Mouse (Mus musculus) c-Kit-negative CD71-positive TER-119-positive erythroid progenitor cells, embryonic 14.5 days (primary cell): ENCODE data around the gene Pigu.

Experiments
- DNase-seq: peaks from one replicate; pipeline ENCODE4 v3.0.0-alpha.2; 2013; ENCODE audit warnings: low read depth, low spot score

The Pigu gene

DNA sequence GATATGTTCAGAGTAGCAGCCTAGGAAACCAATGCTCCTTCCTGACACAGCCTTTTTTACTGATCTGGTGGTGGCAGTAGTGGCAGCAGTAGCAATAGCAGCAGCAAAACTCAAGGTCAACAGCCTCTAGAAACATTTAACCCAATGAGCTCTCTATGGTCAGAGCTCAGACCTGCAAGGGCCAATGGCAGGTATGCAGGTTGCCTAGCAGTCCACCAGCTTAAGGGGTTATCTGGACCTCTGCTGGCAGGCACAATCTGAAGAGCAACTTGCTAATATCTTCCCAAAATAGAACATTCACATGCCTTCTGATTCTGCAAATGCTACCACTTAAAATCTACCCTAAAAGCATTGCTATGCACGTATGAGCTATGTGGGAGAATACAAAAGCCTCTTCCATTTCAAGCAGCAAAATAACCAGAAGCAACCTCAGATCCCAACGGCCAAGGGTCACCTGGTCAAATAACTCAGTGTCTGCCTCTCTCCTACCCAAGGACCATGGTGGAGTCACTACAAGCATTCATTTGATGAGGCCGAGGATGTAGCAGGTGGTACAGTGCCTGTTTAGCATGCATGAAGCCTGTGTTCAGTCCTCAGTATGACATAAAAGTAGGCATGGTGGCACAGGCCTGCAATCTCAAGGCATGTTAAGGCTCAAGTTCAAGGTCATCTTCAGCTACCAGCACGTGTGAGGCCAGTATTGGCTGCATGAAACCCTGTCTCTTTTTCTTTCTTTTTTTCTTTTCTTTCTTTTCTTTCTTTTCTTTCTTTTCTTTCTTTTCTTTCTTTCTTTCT lies 69.6 kb downstream of the Pigu start:
- DNase-seq: no peak

DNA sequence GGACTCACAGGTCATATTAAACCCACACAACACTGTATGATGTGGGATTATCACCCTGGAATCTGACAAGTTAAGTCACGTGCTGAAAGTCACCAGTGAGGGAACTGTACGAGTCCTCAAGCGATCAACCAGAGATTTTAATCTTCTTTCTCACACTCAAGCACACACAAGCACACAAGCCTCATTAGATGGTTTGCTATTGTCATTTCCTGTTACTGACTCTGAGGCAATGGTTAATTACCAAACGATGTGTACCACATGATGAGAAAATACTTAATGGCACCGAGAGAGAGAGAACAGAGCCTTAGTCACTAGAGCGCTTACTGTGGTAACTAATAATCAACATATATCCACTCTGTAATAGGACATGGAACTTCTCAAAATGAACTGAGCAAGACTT lies 71.5 kb downstream of the Pigu start:
- DNase-seq: no peak

DNA sequence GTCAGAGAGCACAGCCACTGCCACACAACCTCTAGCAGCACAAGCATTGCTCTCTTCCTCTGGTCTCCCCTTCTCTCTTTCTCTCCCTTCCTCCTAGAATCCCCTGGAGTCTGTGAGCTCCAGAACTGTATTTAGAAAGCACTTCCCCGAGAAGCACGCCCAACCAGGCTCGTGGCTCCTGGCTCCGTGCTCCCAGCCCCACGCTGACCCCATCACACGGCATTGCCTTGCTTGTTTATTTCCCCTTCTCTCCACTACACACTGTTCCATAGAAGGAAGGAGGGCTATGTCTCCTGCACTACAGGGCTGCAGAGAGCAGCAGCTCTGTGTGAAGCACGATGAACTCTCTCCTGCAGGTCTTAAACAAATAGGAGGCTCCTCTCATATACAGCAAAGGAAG lies 72.6 kb downstream of the Pigu start:
- DNase-seq: no peak

DNA sequence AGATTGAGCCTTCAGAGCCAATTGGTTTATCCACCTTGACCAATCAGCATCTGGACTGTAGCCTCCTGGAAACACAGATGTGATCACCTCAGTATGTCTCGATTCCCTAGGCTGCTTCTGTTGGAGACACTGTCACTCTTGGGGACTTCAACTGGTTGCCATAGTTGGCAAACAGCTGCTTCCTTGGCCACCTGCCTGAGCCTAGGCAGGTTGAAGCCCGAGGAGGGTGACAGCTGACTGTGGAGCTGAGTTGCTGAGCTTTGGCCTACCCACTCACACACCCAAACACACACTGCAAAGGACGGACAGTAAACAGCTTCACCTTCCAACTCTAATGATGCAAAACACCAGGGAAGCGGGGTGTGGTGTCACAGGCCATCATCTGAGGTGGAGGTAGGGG lies 73.4 kb downstream of the Pigu start:
- no peak for DNase-seq

DNA sequence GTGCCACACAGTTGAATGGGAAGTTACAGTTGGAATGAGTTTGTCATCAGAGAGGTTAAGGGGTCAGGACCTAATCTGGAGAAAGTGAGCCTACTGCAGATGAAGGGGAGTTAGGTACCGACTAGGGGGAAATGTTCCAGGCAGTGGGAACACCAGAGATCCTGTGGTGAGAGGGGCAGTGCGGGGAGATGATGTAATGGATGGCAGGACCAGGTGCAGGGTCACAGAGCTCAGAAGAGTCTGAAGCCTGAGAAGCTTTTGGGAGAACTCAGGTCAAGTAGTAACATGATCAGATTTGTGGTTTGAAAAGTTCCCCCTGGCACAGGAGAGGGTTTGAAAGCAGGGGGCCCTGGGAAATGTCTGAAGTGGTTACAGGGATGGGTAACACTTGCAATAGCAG lies 77.1 kb downstream of the Pigu start:
- no peak for DNase-seq

DNA sequence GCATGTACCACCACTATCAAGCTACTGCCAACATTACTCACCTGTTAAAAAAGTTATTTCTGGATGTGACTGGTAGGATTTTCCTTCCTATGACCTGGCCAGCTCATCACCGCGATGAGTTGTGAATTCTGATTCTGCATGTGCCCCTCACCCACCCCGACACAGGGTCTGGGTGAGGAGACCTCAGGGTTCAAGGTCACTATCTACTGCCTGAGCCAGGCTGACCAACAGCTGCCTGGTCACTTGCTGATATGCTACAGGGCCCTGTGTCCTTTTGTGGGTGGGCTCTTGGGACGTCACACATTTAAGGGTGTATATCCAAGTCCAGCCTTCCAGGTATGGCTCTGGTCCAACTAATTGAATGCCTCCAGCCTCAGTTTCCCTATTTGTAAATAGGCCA lies 78.1 kb downstream of the Pigu start:
- no peak for DNase-seq

DNA sequence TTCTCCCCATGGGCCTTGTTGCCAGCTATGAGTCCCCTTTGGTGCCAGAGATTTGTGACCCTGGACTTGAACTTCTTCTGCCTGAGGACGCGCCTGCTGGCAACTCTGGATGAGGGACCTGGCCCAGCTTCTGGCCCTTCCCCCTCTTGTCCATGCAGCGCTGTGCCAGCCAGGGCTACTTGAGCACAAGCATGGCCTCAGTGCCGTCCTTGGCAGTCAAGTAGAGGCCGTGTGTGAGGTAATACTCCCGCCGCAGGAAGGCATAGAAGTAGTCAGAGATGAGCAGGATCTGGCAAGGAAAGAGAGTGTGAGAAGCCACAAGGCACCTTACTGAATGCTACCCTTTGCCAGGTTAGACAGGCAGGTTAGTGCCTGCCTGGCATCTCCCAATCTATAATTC lies 78.9 kb downstream of the Pigu start:
- no peak for DNase-seq

DNA sequence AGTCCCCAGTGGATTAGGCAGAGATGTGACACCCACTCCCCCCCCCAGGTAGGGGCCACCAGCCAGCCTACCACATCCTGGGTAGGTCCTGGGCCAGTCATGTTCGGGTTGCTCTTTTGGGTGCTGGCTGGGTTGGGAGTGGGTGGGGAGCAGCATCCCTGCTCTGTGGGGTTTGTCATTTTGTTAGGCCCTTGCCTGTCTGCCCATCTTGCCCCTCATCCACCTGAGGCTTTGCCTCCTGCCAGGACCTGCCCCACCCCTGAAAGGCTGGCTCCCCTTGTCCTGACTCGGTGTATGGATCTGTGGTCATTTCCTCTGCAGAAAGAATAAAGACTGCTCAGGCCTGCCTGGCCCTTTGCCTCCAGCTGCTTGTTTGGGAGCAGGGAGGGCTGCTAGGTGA lies 79.5 kb downstream of the Pigu start:
- no peak for DNase-seq

DNA sequence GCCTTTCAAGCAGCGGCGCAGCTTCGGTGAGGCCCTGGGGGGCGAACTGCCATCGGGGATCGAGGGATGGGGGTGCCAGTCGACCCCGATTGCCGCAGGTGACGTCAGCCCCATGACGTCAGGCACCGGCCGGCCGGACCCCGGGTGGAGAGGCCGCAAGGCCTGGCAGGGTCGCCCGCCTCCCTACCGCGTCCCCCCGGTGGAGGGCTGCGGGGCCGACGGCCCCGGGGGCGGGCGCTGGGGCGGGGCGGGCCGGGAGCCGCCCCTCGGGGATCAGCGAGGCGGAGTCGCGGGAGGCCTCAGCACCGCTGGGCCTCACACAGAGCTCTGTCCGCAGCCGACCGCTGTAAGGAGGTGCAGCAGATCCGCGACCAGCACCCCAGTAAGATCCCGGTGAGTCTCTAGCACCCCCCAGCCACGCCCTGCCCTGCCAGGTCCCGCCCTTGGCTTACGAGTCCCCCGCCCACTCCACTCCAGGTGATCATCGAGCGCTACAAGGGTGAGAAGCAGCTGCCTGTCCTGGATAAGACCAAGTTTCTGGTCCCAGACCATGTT lies 80.5 kb downstream of the Pigu start:
- DNase-seq: peak; percentile 48

DNA sequence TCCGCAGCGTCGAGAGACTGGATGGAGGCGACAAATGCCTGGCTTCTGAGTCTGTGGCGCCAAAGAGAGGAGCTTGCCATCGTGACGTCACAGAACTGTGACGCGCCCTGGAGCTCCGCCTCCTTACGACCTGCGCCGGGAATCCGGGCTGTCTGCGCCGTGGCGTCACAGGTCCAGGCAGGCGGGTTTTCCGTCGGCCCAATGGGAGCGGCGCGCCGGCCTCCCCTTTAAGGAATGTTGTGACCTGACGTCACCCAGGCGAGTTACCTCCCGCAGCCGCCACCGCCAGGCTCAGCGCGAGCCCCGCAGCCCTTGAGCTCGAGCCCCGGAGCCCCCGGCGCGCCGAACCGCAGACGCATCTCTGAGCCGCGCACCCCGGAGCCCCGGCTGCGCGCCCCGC lies 81.0 kb downstream of the Pigu start, which contains the start of gene Map1lc3a:
TSS of gene Map1lc3a (plus strand) at position 103 of the 400 bp plus-strand sequence.
- peak; percentile 89 for DNase-seq

DNA sequence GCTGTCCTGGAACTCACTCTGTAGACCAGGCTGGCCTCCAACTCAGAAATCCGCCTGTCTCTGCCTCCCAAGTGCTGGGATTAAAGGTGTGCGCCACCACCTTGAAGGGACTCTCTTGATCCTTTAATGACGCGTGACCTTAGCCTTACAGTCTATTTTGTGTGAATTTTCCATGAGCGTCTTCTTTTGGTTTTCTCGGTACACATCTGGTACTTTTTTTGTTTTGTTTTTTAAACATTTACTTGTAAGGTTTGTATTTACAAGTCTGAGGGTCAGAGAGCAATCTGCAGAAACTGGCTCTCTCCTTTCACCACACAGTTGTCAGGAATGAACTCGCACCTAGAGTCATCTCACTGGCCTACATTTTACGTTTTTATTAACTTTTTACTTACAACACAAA lies 83.6 kb downstream of the Pigu start:
- DNase-seq: no peak

DNA sequence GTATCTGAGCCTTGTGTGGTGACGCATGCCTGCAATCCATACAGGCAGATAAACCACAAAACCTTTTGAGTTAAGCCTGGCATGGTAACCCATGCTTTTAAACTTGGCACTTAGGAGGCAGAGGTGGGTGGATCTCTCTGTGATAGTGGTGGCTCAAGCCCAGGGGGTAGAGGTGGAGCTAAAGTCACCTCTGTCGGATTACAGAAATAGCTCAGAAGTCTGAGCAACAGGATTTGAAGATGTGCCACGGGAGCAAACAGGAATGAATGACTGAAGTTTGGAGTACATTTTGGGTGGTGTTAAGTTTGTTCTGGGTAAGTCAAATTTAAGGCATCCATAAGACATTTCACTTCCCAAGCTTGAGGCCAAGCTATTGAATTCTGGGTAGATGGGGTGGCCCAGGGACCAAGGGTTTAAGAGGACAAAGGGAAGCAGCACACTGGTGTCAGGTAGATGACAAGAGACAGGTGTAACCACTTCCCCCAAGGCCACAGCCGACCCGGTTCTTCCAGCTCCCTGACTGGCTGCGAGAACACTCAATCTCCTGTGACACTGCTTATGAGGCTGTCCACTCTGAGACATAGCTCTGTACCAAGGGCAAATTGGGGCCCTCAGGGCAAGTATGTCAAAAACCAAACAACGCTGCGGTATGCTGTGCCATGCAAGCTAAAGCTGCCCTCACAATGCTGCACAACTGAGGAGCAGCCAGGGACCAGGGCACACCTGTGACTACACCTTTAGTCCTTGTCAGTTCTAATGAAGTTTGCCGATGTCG lies 84.6 kb downstream of the Pigu start:
- no peak for DNase-seq

DNA sequence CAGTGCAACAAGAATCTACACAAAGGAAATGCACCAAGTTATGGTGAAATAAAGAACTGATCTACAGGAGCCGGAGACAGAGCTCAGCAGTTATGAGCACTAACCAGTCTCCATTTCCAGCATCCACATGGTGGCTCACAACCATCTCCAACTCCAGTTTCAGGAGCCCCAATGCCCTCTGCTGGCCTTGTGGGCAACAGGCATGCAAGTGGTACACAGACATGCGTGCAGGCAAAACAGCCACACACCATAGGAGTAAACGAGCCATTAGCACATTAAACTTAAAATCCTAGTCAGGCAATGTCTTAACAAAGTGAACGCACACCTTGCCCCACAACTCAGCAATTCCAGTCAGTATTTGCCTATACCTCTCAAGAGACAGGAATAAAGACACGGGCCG lies 85.3 kb downstream of the Pigu start:
- DNase-seq: no peak

DNA sequence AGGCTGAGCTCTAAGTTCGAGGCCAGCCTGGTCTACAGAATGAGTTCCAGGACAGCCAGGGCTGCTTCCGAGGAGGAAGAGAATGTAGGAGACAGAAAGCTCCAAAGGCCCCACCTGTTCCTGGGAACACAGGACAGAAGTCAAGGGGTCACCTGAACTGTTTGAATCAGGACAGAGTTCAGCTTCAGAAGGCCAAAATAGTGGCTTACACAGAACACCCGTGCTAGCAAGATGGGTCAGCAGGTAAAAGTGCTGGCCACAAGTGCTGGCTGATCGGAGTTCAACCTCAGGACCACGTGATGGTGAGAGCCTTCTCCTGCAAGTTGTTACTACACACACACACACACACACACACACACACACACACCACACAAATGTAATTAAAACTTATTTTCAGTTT lies 90.3 kb downstream of the Pigu start:
- no peak for DNase-seq

DNA sequence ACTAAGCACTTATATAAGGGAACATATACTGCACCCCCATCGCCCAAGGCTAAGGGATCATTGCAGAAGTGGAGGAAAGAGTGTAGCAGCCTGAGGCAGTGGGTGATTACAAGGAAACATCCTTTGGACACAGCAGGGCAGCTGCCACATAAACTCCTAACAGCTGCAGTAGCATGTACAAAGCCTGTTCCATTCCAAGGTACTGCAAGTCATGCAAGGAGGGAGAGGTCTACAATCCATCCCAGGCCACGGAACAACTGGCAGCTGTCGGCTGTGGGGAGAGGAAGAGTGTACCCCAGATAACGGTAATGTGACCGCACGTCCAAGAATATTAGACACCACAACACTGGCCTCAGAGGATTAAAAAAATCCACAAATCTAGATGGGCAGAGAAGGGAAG lies 91.7 kb downstream of the Pigu start:
- no peak for DNase-seq

DNA sequence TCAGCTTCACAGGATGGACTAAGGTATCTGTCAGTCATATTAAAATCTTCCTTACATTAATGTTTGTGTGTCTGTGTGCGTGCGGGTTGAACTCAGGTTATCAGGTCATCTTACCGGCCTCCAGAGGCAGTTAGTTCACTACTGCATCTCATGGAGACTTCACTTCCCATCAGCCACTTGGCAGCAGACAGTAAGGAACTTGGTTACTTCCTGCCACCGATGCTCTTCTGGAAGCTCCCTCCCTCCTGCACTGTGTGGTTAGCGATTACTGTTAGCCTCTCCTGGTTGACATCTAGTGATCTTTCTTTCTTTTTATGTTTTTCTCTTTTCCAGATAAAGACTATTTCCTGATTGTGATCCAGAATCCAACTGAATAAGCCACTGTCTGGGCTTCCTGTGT lies 107.6 kb downstream of the Pigu start:
- DNase-seq: no peak

DNA sequence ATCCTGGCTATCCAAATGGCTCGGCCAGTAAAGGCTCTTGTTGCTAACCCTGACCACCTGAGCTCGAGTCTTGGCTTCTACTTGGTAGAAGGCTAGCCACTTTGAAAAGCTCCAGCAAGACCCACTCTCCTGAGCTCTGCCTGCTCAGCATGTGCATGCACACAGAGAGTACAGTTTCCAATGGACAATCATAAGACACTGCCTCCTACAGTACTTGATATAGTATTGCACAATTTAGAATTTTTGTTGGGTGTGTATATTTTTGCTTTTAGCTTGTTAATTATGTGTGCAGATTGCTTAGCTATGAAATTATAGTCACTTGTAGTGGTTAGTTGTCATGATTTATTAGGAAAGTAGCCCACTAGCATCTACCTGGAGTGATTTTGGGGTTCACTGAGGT lies 108.5 kb downstream of the Pigu start:
- DNase-seq: no peak

DNA sequence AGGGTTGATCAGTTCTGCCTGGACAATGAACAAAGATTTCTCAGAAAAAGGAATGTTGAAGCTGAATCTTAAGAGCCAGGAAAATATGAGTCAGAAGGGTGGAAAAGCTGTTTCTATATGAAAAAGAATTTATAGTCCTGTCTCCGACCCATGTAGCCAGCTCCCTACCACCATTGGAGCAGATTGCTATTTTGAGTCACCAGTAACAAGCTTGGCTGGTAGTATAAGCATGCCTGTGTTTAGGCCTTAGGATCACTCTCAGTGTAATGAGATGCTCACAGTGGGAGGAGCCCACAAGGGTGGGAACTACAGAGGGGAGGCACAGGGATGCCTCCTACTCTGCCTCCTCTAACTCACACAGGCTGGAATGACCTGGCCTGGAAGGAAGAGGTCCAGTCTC lies 109.0 kb downstream of the Pigu start:
- DNase-seq: no peak

DNA sequence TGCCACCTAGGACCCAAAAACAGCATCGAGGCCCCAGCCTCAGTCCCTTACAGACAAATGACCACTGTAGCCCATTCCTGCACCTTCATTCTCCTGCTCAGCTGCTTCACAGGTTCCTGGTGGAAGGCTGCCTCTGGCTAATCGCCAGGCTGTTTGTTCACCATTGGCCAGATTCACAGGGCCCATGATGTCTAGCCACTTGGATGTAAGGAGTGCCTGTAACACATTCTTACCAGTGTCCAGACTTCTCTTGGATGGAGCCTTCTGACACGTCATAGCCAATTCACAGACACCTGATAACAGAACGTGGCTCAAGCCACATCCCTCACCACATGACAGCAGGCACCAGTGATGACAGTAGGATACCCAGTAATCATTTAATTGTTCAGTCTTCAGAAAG lies 111.0 kb downstream of the Pigu start:
- no peak for DNase-seq

DNA sequence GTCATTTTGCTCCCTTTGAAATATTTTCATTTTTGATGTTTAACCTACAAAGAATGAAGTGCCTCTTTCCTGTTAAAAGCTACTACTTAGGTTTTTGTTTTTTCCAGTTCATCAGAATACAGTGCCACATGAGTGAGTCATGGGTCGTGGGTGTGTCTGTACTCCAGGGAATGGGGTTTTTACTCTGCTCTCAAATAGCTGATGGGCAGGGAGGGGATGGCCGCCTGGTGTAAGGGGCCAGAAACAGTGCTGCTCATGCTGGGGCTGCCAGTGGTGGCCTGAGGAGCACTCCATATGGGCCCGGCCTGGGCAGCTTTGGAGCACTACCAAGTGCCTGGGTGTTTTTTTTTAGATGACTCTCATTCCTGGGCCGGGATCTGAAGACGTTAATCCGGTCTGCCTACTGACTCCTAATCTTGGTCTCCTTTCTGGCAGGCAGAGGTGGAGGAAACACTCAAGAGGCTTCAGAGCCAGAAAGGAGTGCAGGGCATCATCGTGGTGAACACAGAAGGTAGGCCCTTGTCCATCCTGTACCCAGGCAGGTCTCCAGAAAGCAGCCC lies 114.9 kb downstream of the Pigu start:
- no peak for DNase-seq

DNA sequence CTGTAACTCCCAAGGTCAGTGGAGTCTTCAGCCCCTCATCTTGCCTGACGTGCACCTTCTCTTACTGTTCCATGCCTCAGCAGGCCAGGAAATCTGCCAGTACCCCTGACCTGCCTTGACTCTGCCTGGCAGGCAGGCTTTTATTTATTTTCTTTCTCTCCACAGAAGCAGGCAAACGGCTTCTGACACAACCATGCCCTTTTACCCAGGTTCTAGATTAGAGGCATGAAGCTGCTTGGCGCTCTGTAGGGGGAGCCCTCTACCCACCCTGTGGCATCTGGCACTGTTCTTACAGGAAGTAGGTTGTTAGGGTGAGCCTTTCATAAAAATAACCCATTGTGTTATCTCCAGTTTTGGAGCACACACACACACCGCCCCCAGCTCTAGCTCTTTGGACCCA lies 116.3 kb downstream of the Pigu start:
- DNase-seq: no peak

DNA sequence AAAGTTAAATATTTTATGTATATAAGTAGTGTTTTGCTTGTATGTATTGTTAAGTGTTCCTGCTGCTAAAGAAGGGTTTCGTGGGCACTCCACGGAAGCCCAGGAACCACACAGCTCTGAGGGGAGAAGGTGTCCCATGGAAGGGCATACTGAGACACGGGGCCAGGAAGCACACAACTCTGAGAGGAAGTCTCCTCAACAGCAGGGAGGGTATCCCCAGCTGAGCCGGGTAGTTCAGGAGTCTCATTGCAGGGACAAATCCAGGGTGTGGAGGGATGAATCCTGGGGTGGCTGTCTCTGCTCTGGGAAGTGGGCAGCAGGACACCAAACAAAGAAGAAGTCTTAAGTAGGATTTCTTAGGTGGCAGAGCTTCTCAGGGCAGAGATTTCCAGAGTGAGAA lies 120.0 kb downstream of the Pigu start:
- DNase-seq: no peak
